Mouse (Mus musculus): Measurements from ENCODE around the gene Hacl1.

Gene Hacl1

DNA sequence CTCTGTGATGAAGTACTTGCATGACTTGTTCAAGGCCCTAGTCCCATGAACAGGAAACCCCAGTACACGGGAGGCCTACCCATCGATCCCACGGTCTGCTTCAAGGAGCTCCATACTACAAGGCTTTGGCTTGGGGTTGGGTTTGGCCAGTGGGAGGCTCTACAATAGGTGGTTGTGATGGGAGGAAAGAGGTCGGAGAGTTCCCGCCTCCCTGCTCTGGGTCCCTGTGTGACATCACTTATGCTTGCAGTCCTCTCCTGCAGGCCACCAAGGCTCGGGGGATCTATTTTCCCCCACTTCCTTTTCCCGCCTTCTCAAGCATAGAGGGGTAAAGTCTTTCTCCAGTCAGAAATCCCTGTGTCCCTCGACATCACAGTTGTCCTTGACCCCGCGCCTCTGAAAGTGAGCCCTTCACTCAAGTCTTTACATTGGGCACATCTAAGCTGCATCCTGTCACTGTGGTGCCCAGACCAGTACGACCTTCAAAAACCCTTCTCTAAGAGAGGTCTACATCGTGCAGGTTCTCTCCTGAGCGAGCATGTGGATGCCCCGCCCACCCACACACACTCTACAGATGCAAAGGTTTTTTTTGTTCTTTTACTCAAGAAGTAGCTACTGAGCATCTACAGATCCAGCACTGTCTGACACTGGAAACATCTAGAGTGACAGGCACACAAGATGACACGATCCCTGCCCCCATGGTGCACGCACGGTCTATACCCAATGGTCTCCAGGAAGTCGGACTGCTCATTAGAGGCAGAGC lies 66.0 kb downstream of the Hacl1 start:
- DNase-seq (ENCODE audit: low spot score) = no peak

DNA sequence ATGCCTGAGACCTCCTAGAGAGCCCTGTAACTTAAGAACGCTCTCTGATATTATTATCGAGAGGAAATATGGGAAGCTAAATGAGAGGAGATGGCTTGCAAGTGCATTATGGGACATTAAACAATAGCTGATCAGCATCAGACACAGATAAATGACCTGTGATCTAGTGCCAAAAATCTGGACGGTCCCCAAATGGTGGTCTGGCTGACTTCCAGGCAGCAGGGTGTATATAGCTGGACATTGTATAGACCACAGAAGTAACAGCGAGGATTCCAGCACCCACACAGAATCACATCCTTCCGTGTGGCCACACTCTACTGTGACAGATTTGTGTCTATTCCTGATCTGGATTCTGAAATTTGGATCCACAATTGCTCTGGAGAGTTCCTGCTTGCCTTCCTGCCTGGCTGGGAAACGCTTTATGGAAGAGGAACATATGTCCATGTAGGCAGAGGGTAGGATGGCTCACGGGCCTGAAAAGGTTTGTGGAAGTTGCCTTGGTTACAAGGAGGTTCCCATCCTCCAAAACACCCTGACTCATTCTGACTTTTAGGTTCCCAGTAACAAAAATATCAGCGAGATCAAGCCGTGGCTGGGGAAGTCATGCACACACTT lies 68.4 kb downstream of the Hacl1 start:
- no peak for DNase-seq (ENCODE audit: low spot score)

- no peak for DNase-seq (ENCODE audit: low spot score)
Measured at GRCm38 (mm10) chr14:31571419-31571818, 69.7 kb downstream of the Hacl1 start.

- no peak for DNase-seq (ENCODE audit: low spot score)
Measured at GRCm38 (mm10) chr14:31570131-31570951, 70.7 kb downstream of the Hacl1 start.

GRCm38 (mm10) chr14:31569151-31569631 lies 71.9 kb downstream of the Hacl1 start:
- DNase-seq (ENCODE audit: low spot score) = no peak

- DNase-seq (ENCODE audit: low spot score) = no peak
Measured at GRCm38 (mm10) chr14:31565478-31566212, 75.4 kb downstream of the Hacl1 start.

DNA sequence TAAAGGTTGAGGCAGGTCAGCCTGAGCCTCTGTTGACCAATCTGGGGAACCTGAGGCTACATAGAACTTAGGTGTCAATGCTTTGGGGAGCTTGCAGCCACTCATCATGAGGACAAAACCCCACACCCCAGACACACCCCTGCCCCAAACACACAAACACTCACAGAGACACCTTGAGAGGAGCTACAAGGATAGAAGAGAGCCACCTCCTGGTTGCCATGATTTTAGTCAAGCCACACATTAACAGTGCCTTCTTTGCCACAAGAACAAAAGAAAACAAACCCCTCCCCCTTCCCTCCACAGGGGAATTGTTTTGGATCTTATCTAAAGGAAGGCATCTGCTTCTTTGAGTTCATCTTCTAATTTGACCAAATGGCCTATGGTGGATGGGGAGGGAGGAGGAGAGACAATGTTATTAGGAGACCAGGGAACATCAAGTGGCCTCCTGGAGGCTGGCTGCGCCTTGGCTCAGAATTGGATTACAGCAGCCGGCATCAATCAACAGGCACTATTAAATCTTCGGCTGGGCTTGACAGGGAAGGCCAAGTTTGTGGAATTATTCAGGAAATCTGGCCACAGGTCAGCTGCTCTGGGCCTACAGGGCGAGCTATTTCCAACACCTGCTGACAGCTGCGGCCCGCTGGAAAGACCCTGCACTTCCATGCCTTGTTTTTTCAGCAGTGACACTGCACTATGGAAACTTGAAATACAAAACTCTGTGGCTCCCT lies 76.5 kb downstream of the Hacl1 start:
- DNase-seq (ENCODE audit: low spot score) = no peak

DNA sequence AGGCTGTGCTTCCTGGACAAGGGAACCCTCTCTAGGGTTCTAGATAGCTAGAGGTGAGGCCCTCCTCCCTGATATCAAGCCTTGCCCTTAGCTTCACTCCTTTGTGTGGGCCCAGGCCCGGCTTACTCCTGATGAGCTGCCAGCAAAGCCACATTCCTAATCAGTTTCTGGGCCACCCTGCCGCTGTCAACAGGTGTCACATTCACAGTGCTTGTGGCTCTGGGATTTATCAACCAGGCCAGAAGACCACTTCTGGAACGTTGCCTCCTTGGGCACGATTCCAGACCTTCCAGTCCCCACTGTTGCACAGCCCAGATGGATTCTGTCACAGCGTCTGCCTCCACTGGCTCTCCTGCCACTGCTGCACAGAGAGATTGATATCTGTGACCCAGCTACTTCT lies 80.2 kb downstream of the Hacl1 start:
- DNase-seq (ENCODE audit: low spot score) = no peak

- no peak for DNase-seq (ENCODE audit: low spot score)
Measured at GRCm38 (mm10) chr14:31559216-31559615, 81.9 kb downstream of the Hacl1 start.

GRCm38 (mm10) chr14:31557784-31558183 lies 83.3 kb downstream of the Hacl1 start:
- no peak for DNase-seq (ENCODE audit: low spot score)

GRCm38 (mm10) chr14:31557273-31557672 lies 83.8 kb downstream of the Hacl1 start:
- DNase-seq (ENCODE audit: low spot score) = no peak

GRCm38 (mm10) chr14:31556526-31557260 lies 84.4 kb downstream of the Hacl1 start:
- no peak for DNase-seq (ENCODE audit: low spot score)

- DNase-seq (ENCODE audit: low spot score) = no peak
Measured at GRCm38 (mm10) chr14:31555963-31556434, 85.1 kb downstream of the Hacl1 start.

DNA sequence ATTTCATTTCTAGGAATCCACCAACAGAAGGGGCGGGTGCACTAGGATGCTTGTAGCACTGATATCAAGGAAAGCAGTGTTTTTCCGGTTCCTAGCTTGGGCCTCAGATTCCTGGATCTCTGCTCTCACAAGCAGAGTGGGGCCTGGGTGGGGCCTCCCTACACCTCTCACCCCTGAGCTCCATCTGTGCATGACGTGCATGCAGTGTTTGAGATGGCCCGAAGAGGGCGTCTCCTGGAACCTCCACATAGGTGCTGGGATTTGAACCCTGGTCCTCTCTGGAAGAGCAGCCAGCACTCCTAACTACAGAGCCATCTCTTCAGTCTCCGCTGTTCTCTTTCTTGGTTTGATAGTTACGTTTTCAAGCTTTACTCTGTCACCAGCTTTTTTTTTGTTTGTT lies 86.1 kb downstream of the Hacl1 start:
- no peak for DNase-seq (ENCODE audit: low spot score)
